Mouse (Mus musculus) gonadal fat pad, adult 2 months (tissue): ENCODE results near the gene Plcb1. TPM values are rescaled to one million over a fixed set of nuclear protein-coding genes. Genes with fewer than 3 reads are reported as not detected.

Experiments used
- DNase-seq: peaks from one replicate; pipeline ENCODE4 v3.0.0-alpha.2; 2012; ENCODE audit warnings: low read depth
- polyA plus RNA-seq: library from polyadenylated mRNA; depleted of rRNA; stranded (reverse); fragments of >200 nt; gene quantifications from 2 replicates; pipeline ENCODE4 v1.2.3, GENCODE M21; 2012

Plcb1 gene
- polyA plus RNA-seq, 1 experiment, result 3.6 TPM

GRCm38 (mm10) chr2:134838185-134838584 lies 52.3 kb downstream of the Plcb1 start:
- DNase-seq, result no peak

DNA sequence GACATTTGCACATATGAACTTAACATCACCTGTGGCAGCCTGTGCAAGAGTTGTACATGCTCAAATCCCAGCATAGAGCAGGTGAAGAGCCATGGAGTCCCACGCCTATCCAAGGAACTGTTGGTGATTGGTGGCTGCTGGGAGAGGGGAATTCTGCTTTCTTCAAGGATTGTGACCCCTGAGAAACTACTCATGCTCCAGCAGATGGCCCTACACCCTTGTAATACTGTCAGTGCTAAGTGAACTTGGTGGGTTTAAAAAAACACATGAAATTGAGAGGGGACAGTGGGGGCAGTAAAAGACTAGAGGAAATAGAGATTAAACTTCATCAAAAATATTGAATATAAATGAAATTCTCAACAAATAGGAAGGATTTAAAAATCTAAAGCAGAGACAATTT lies 53.0 kb downstream of the Plcb1 start:
- DNase-seq, result no peak

DNA sequence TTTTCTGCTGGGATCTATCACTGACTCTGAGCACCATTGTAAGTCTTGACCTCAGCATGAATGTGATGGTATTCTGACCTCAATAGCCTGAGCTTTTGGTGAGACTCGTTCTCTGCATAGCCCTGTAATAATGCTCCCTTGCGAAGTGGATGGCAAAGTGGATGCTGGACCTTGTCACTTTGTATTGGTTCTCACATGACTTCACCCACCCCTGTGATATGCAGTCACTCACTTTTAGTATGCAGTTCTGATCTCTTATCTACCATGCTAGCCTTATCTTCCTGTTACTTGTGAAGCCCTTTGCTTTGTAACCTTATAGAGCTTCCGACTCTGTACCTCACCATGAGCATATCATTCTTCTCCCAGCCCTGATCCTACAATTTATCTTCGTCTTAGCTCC lies 57.0 kb downstream of the Plcb1 start:
- no peak for DNase-seq

DNA sequence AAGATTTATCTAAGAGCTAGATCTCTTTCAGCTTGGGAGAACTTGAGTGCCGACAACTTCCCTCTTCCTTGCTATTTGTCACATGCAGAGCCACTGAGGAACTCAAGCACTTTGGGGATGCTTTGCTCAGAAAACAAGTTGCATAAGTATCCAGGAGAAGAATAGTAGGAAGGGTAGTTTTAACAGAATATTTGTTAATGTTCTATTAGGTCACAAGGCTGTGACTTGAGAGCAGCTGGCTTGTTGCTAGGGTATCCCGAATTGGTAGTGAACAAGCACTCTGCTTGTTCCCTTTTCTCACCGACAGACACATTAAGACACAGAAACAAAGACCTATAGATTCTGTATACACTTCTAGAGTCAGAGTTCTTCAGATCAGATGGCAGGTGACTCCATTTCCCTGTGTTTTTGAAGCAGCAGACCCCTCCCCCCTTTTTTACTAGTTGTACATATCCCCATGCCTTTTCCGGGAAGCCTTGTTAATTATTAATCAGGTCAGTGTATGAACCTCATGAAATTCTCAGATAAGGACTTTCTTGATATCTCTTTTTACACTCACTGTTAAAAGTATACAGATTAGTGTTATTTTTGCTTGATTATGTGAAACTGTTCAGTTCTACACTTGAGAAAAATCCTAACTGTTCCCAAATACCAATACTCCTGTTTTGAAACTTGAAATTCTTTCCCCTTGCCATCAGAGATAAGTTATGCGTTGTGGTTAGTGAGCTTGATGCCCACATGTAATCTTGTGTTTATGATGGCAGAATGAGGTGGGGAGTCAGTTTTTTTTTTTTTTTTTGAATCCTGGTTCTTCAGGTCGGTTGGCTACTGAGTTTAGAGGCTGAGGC lies 58.7 kb downstream of the Plcb1 start:
- no peak for DNase-seq

GRCm38 (mm10) chr2:134845239-134845738 lies 59.4 kb downstream of the Plcb1 start:
- no peak for DNase-seq

DNA sequence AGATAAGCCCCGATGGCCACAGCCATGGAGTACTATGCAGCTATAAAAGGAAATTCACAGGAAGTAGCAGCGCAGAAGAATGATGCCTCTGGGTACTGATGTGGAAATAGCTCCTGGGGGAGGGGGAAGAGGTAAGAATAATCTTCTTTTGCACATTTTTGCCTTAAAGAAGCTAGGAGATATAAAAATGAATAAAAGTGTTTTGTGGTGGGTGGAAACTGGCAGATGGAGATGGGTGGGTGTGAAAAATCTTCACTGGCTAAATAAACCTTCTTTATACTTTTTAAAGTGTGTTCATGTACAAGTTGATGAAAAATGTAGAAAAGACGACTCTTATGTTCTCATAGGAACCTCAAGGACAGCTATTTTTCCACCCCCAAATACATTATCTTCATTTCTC lies 60.7 kb downstream of the Plcb1 start:
- no peak for DNase-seq

DNA sequence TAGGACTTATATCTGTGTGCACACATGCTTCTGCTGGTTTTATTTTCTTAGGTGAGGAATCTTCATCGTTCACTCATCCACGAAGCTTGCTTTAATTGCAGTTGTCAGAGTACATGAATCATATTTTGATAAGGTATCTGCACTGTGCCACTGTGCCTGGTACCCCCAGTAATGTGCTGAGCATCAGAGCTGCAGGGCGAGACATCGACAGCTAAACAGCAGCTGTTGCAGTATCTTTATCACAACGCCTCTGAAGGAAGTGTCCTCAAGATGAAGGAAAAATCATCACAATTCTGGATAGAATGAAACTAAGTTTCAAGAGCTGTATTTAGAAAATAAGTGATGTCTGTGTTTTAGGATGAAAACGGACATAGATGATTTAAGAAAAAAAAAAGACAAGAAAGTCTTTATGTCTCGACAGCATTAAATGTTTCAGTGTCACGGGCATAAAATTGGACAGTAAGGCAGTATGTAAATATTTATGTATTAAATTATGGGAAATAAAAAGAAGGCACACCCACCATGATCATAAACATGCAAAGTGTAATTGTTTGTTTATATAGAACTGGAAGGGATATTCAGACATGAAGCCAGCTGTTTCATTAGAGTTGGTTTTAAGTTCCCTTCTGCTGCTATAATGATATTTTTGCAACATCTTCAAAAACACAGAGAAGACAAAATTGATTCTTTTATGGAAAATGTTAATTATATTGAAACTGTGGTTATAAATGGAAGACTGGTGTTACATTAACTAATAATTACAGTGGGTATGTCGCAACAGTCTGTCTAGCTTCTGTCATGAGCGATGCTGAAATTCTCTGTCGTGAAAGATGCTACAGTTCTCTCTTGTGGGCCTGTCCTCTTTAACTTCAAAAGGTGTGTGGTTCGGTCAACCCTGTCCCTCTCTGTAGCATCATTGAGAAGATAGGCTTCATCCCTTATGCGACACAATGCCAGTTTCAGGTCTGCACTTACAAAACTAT lies 65.6 kb downstream of the Plcb1 start:
- DNase-seq, result no peak

DNA sequence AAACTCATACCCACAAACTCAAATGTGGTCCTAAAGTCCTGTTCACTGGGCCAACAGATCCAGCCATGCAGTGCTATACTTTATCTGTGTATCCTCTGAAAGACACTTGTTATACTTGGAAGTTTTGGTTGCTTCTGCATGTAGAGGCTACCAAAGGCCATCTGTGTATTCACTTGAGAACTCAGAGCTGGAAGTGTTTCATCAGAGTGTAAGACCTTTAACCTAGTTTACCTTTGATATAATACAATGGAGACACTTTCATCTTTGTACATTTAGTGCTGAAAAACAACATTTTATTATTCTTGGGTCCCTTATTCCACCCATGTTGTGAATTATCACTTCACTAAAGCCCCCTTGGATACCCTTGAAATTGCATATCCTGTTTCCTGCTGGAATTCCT lies 70.4 kb downstream of the Plcb1 start:
- DNase-seq, result no peak

- no peak for DNase-seq
Measured at GRCm38 (mm10) chr2:134856691-134857090, 70.8 kb downstream of the Plcb1 start.

GRCm38 (mm10) chr2:134864985-134865645 lies 79.2 kb downstream of the Plcb1 start:
- DNase-seq, result peak; percentile 77

GRCm38 (mm10) chr2:134867381-134867780 lies 81.5 kb downstream of the Plcb1 start:
- no peak for DNase-seq

- no peak for DNase-seq
Measured at GRCm38 (mm10) chr2:134871692-134872489, 86.0 kb downstream of the Plcb1 start.

- DNase-seq, result no peak
Measured at GRCm38 (mm10) chr2:134872490-134872781, 86.6 kb downstream of the Plcb1 start.

GRCm38 (mm10) chr2:134877148-134877547 lies 91.3 kb downstream of the Plcb1 start:
- DNase-seq, result no peak

GRCm38 (mm10) chr2:134891207-134891606 lies 105.3 kb downstream of the Plcb1 start:
- peak; percentile 23 for DNase-seq

- no peak for DNase-seq
Measured at GRCm38 (mm10) chr2:134894776-134895175, 108.9 kb downstream of the Plcb1 start.

- DNase-seq, result no peak
Measured at GRCm38 (mm10) chr2:134896196-134896595, 110.3 kb downstream of the Plcb1 start.

- DNase-seq, result no peak
Measured at GRCm38 (mm10) chr2:134897083-134897482, 111.2 kb downstream of the Plcb1 start.

GRCm38 (mm10) chr2:134901521-134901920 lies 115.7 kb downstream of the Plcb1 start:
- no peak for DNase-seq

GRCm38 (mm10) chr2:134910882-134911281 lies 125.0 kb downstream of the Plcb1 start:
- no peak for DNase-seq

- DNase-seq, result no peak
Measured at GRCm38 (mm10) chr2:134911360-134911759, 125.5 kb downstream of the Plcb1 start.
